Mouse (Mus musculus): Measurements from ENCODE around the gene Gm20388.
A peak's percentile ranks its signal among the peaks of the same experiment; 100 is the strongest.
"Not testable (repeated sequence)": the region's sequence is repeated elsewhere in the genome, so short reads cannot be mapped to it uniquely, and the experiment has no call there.

Gm20388 gene

DNA sequence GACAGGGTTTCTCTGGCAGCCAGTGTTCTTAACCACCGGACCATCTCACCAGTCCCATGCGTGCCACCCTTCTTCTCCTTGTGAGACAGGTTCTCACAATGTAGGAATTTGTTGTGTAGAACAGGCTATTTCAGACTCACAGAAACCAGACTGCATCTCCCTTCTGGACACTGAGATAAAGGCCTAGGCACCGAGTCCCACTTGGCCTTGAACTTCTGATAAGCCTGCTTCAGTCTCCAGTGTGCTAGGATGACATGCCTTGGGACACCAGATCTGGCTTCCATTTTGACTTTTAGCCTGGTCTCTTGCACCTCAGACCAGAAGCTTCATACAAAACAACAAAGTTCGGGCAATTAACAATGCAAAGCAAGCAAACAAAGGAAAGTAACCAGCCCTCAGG lies 1678.1 kb downstream of the Gm20388 start:
- peak in 1 of 2 experiments; percentile 44 for DNase-seq (ENCODE audit: low spot score in 2 of 2)

DNA sequence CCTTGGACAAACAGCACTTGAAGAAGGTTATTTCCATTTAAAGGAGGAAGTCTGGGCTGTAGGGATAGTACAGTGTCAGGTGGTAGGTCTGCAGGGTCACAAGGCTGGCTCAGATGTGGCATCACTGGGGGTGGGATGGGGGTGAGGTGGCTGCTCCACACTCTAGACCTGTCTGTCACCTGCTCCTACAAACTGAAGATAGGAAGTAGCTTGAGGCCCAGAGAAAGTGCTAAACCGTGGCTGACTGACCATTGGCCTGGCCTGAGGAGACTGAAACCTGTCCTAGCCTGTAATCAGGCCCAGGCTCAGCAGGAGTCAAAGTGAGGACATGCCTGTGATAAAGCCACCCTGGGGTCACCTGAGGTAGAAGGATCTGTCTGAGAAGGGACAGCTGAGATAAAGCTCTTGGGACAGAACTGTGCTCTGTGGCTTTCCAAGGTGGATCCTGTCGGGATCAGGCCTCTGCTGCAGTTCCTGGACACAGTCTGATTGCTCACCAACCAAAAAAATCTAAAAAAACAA lies 1678.6 kb downstream of the Gm20388 start:
- no peak for DNase-seq (ENCODE audit: low spot score in 2 of 2)

DNA sequence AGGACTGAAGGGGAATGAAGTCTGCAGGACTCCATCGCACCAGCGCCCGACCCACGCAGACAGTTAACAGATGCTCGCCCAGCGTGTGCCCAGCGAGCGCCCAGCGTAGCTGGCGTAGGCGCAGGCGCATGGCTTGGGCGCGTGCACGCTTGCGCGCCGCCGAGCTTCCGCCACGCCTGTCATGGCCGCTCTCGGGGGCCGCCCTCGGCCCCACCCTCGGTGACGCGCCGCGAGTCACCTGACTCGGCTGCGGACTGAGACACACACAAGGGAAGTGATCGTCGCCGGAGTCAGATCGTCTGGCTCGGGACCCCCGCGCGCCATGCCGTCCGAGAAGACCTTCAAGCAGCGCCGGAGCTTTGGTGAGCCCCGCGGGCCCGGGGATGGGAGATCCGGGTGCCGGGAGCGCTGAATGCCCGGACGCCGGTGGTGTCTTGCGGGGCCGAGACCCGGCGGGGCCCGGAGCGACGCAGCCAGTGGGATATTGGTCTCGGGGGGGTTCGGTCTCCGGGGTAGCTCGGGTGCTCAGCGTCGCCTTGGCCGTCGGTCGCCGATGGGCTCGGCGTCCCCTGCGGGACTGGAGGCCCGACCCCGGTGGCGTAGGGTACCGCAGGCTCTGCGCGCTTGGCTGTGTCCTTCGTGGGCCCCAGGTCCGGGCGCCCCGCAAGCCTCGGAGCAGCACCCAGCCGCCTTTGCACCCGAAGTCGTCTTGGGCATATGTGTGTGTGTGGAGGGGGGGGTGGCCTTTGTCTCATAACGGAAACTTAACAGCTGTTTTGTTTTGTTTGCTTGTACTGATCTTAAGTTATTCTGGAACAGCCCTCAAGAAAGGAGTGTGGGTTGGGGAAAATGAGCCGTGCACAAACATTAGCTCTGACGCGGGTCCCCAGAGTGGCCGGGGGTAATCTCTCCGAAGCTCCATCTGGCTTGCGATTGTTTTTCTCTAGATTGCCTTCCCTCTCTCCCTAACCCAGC lies 1679.8 kb downstream of the Gm20388 start, which contains the start of gene Map1lc3b:
Gene Map1lc3b, plus strand, starts transcription at position 159 of the 975 bp plus-strand sequence.
- DNase-seq (ENCODE audit: low spot score in 2 of 2): peak; percentile 96 to 98

DNA sequence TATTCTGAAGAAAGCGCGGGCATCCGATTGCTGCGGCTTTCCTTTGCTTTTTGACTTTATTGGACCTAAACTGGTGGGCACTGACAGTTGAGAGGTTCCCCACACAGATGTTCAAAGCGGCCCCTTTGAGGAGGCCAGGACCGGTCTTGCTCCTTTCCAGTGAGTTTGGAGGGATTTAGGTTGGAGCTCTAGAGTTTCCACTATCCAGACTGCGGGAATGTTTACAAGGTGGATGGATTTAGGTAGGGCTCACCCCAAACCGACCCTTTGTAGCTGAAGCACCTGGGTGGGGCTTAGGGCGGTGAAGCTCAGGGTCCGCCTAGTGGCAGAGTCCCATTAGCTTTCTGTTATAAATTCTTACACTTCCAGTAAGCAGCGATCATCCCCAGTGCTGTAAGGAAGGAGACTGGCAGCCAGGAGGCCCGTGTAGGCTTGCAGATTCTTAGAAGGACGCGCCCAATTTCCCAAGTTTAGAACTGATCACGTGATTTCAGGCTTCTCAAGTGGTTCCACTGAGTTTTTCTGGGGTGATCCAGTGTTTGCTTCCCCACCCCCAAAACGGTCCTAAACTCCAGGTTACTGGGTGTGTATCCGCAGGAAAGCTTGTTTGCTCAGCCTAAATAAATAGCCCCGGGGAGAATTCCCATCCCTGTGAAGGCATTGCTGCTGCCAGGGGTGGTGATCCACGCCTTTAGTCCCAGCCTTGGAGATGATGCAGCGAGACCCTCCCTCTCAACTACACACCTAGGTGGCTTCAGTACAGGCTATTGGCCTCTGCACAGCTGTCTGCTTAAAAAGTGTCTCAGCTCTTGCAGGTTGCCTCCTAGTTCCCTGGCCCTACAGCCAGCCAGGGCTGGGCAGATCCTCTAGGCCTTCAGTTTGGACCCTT lies 1680.8 kb downstream of the Gm20388 start:
- DNase-seq (ENCODE audit: low spot score in 2 of 2): peak; percentile 66 to 78

DNA sequence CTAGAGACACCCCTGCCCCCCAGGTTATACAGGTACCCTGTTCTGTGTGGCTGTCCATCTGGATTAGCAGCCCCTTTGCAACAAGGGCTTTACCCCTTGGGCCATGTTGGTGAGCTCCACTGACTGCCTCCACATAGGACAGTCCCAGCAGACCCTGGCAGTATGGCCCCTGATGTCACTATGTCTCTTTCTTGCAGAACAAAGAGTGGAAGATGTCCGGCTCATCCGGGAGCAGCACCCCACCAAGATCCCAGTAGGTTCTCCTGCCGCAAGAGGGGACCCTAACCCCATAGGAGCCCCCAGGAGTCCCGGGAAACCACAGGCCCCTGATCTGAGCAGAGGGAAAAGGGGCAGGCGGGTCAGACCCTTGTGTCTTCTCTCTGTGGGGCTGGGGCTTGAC lies 1682.7 kb downstream of the Gm20388 start:
- DNase-seq (ENCODE audit: low spot score in 2 of 2): no peak

DNA sequence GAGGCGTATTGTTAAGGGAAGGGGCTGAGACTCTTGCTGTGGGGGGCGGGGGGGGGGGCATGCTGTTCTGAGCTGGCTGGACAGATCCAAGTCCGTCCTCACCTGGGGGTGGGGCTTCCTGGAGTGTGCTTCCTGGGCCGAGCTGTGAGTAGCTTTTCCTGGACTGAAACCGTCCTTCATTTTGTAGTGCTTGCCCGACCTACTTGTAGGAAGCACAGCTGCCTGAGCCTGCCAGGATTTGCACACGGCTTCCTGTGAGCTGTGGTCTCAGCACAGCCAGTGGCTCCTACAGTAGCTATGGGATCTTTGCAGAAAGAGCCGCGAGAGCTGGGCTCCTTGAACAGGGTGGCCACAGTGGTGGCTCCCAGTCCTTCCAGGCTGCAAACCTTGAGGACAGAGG lies 1683.3 kb downstream of the Gm20388 start:
- DNase-seq (ENCODE audit: low spot score in 2 of 2): no peak

DNA sequence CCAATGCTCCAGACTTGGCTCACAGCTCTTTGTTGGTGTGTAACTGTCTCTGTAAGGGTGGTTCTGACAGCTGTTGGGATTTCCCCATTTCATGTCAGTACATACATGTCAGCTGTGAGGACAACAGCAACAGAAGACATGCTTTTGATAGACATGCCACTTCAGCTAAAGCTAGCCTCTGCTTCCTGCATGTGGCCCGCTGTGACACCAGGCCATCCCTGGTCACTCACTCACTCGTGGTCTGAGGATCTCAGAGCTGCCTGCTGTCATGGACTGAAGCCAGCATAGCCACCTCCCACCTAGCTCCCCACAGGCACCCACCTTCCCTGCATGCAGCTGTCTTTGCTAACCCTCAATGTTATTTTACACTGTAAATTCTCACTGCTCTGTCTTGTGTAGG lies 1686.9 kb downstream of the Gm20388 start:
- not testable (repeated sequence) for DNase-seq (ENCODE audit: low spot score in 2 of 2)

DNA sequence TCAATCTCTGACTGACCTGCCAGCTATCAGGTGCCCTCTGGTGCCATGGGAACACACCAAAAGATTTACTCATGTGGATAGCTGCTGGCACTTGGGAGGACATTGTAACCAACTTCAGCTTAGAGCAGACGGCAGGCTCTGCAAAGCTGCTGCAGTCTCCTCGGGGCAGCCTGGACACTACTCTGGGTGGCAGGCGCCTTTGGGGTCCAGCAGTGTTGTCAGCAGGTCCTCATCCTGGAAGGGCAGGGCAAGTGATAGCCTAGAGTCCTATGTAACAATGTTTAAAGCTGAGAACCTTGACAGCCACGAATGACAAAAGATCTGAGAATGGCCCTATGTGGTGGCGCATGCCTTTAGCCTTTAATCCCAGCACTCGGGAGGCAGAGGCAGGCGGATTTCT lies 1687.5 kb downstream of the Gm20388 start:
- no peak for DNase-seq (ENCODE audit: low spot score in 2 of 2)

DNA sequence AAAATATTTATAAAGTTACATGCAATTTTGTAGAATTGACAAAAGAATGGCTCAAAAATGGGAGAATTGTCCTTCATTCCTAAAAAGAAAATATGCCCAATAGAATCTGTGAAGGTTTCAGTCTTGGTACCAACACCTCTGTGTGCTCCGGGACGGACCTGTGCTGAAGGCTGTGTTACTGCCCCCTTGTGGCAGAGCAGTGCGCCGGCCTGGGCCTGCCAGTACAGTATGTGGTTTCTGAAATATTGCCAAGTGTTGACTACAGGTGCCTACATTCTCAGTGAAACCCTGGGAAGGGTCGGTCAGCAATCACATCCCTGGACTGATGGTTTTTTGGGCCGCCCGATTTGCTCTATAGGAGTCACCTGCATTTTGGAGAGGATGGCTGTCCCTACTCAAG lies 1688.3 kb downstream of the Gm20388 start:
- DNase-seq (ENCODE audit: low spot score in 2 of 2): peak; percentile 76 to 90

DNA sequence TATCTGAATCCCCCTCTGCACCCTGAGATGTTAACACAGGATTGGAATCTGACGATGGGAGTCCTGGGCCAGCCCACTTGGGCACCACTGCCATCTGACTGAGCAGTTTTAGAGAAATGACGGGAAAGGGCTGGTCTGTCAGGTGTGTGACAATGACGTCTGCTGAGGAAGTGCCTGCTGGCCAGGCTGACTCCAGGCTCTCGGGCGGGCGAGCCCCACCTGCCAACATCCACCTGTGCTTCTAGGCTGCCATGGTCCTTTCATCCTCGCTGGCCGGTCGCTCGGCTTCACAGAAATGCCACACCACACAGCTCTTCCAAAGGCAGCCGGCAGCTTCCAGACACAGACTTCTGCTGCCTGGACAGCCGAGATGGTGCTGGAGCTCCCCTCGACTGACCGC lies 1689.2 kb downstream of the Gm20388 start:
- no peak for DNase-seq (ENCODE audit: low spot score in 2 of 2)

DNA sequence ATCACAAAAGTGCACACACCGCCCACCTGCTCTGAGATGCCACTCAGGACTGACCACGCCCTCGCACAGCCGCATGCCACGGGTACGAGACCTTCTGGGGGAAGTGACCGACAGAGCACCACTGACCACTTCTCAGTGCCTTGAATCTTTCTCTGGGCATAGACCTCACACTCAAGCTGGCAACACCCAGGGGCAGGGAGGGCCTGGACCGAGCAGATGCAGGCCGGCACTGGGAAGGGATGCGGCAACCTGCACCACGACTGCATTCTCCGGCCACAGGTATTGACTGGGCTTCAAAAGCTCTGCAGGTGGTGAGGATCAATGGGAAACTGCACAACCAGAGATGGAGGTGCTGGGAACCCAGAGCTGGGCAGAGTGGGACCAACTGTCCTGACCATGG lies 1691.8 kb downstream of the Gm20388 start:
- no peak for DNase-seq (ENCODE audit: low spot score in 2 of 2)

DNA sequence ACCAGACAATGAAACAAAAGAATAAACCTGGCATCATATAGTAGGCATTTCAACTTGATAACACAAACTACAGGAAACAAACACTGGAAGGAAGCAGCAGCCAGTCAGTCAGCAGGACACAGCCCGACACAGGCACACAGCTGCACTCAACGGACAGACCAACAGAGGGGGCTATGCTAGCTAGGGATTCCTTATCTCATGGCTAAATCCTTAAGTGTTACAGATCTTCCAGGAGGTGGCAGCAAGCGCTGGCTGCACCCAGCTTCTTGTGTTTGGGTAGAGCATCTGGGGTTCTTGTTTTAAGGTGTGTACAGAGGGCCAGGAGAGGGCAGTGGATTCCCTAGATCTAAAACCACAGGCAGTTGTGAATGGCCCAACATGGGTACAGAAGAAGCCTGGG lies 1692.2 kb downstream of the Gm20388 start:
- DNase-seq (ENCODE audit: low spot score in 2 of 2): peak in 1 of 2 experiments; percentile 53

DNA sequence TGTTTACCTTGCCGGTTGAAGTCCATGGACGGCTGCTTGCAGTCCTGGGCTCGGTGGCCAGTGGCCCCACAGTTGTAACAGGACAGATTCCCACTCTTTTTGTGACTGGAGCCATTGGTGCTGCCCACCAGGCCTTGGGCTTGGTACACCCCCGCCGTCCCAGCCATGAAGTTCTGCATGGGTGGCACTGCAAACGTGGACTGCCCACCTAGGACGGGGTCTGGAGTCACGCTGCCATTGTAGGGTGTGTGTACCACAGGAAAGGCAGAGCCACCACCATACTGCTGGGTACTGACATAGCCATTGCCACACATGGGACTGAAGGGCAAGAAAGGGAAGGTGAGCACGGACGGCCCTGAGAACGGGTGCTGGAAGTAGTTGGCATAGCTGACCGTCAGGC lies 1693.2 kb downstream of the Gm20388 start:
- no peak for DNase-seq (ENCODE audit: low spot score in 2 of 2)

DNA sequence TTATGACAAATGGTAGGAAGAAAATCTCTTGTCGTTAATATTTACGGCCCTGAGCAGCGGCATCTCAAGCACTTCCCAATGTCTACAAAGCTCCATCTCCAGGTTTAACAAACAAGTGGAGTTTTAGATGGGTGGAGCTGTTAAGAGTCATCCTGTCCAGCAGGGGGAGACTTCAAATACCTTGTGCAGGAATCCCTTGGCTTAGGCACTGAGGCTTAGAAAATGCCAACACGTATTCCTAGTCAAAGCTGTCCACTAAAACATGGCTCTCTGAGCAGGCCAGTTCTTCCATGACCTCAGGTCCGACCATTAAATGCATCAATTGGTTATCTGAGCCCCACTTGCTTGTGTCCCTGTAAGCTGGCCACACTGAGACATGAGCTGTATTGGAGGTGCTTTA lies 1697.0 kb downstream of the Gm20388 start:
- no peak for DNase-seq (ENCODE audit: low spot score in 2 of 2)

DNA sequence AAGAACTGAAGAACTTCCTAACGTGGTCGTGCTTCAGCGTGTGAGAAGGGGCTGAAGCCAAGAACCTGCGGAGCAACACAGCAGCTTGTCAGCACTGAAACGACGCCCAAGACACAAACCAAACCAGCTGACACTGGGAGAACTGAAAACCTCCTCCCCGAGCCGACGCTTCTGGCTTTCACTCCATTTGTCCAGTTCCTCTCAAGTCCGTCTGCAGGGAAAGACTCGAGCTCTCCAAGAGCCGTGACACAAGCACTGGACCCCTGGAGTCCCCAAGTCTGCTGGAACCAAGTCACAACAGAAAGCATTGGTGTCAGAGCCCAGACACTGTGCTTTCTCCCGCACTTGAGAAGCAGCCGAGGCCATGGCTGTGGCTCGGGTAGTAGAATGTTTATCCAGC lies 1698.6 kb downstream of the Gm20388 start:
- no peak for DNase-seq (ENCODE audit: low spot score in 2 of 2)

DNA sequence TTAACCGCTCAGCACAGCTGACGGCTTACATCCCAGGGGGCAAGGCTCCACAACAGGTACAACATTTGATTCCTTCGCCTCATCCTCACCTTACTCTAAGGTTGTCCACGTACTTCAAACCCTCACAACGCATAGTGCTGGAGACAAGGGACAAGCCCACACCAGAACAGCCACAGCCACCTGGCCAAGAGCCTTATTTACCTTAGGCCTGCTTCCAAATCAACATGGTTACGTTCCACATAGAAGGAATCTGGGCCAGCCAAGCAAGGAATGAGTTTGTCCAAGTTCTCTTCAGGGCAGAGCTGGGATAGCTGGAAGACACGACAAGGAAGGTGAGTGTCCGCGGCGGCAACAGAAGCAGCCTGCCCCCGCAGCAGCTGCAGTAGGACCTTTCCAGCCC lies 1699.3 kb downstream of the Gm20388 start:
- no peak for DNase-seq (ENCODE audit: low spot score in 2 of 2)

DNA sequence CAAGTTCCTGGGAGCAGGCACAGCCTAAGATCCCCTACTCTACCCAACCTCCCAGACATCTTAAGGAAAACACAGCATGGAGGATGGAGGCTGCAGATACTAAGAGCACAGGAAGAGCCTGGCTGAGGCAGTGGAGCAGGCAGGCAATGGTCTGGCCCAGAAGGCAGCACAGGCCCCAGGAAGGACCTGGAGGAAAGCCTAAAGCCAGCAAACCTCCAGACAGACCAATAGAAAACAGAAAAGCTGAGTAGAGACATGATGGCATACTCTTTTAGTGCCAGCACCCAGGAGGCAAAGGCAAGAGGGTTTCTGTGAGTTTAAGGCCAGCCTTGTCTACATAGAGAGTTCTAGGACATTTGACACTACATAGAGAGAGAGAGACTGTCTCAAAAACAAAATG lies 1702.8 kb downstream of the Gm20388 start:
- no peak for DNase-seq (ENCODE audit: low spot score in 2 of 2)

DNA sequence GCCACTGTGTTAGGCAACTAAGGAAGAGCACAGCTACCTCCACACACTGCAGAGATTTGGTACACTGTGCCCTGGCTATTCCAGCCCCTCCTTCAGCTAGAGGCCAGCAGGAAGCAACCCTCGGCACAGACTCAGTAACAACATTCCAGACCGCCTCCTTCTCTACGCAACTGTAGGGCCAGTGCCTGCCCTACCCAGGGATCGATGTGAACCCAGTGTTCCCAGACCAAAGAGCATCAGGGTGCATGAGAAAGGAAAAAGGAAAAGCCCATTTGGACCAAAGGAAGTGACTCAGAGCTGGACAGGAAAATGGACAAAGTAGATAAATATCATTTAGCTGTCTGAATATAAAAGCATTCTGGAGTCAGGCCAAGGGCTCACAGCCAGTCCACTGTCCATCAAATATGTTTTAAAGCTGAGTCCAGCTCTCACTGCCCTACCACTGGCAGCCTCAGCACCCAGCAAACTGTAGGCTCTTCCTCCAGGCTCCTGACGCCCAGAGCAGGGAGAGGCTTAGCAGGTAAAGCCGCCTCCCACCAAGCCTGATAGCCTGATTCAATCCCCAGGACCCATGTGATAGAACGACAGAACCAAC lies 1708.9 kb downstream of the Gm20388 start:
- DNase-seq (ENCODE audit: low spot score in 2 of 2): no peak

DNA sequence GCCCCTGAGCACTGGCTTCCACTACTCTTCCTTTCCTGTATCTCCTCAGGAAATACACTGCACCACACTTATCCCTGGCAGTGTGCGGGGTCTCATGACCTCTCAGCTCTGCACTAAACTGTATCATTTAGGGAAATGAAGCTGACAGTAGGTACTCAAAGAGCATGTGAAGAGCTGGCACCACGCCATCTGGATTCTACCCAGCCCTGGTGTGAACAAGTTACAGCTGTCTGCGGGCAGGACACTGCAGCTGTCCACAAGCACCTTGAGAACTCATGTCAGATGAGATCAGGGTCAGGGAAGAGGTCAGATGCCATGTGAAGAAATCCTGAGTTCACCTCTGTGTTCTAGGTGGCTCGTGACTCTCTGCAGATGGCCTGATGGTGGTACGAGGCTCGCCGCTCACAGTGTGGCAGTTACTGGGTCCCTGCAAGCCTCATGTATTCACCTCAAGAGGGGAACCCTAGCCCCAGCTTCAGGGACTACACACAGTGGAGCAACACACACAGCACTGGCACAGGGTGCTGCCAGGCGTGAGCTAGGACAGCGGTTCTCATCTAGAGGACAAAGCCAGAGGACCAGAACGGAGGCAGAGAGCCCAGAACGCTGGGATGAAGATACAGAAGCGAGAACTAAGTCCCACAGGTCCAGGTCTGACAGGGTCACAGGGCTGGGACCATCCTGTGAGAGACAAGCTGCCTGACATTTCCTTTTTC lies 1710.3 kb downstream of the Gm20388 start:
- no peak for DNase-seq (ENCODE audit: low spot score in 2 of 2)

DNA sequence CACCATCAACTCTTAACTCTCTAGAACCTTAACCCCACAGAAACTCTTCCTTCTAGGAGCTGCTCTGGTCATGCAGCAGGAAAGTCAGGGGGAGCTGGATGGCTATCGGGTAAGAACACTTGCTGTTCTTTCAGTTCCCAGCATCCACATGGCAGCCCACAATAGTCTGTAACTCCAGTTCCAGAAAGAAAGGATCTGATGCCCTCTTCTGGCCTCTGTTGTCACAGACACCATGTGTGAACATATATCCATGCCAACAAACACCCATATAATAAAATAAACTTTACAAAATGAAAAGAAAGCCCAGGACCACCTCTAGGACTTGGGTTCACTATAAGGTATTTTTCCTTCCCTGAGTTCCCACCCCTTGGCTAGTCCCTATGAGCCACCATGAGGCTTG lies 1711.2 kb downstream of the Gm20388 start:
- DNase-seq (ENCODE audit: low spot score in 2 of 2): no peak

DNA sequence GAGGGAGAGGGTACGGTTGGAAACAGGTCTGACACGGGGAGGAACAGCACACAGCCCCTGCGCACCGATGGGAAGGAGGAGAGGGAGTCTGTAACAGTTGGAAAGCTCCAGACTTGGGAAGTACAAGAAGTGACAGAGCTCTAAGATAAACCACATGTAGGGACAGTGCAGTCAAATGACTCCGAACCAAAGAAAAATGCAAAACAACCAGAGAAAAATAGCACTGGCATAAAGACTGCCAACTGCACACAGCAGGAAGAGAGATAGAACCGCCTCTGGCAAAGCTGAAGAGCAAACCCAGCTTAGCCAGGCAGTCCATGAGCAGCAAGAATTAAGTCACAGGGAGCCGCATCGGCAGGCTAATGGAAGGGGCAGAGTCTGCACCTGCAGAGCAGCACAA lies 1712.4 kb downstream of the Gm20388 start:
- DNase-seq (ENCODE audit: low spot score in 2 of 2): no peak
